Mouse (Mus musculus): ENCODE data around the gene Rps6ka4. TPM values are rescaled to one million over a fixed set of nuclear protein-coding genes. Genes with fewer than 3 reads are reported as not detected.

Gene Rps6ka4
- total RNA-seq (2021) = 10 to 100 TPM; 23.2 to 25.3 TPM
- long read RNA-seq, experiment 1, transcript Rps6ka4-201 (18 exons, 3,105 nt) = major isoform, 48 of 55 reads
- long read RNA-seq, experiment 1, partial matches to known transcripts = 1 of 55 reads
- long read RNA-seq, experiment 1, other reads (novel, unspliced or antisense) = 5 of 55 reads
- long read RNA-seq, experiment 2, transcript Rps6ka4-201 (18 exons, 3,105 nt) = major isoform, 98 of 117 reads
- long read RNA-seq, experiment 2, partial matches to known transcripts = 13 of 117 reads
- long read RNA-seq, experiment 2, other reads (novel, unspliced or antisense) = 2 of 117 reads

GRCm38 (mm10) chr19:6840475-6841291 lies at the start of gene Rps6ka4:
TSS of gene Rps6ka4 (minus strand) at chr19:6840636.
- peak; percentile 78 to 79 for DNase-seq (ENCODE audit: low spot score in 2 of 2)

GRCm38 (mm10) chr19:6877965-6878364 lies 37.5 kb upstream of the Rps6ka4 start:
- DNase-seq (ENCODE audit: low spot score in 2 of 2) = no peak

GRCm38 (mm10) chr19:6876799-6877198 lies 36.4 kb upstream of the Rps6ka4 start:
- DNase-seq (ENCODE audit: low spot score in 2 of 2) = no peak

- no peak for DNase-seq (ENCODE audit: low spot score in 2 of 2)
Observed at GRCm38 (mm10) chr19:6875834-6876233, 35.4 kb upstream of the Rps6ka4 start.

GRCm38 (mm10) chr19:6874257-6874656 lies 33.8 kb upstream of the Rps6ka4 start:
- DNase-seq (ENCODE audit: low spot score in 2 of 2) = no peak

GRCm38 (mm10) chr19:6872701-6873100 lies 32.3 kb upstream of the Rps6ka4 start:
- DNase-seq (ENCODE audit: low spot score in 2 of 2) = no peak

- no peak for DNase-seq (ENCODE audit: low spot score in 2 of 2)
Observed at GRCm38 (mm10) chr19:6871574-6872271, 31.3 kb upstream of the Rps6ka4 start.

- peak; percentile 43 to 44 for DNase-seq (ENCODE audit: low spot score in 2 of 2)
Observed at GRCm38 (mm10) chr19:6869355-6869754, 28.9 kb upstream of the Rps6ka4 start.

- no peak for DNase-seq (ENCODE audit: low spot score in 2 of 2)
Observed at GRCm38 (mm10) chr19:6861451-6861850, 21.0 kb upstream of the Rps6ka4 start.

- no peak for DNase-seq (ENCODE audit: low spot score in 2 of 2)
Observed at GRCm38 (mm10) chr19:6860706-6861105, 20.3 kb upstream of the Rps6ka4 start.

GRCm38 (mm10) chr19:6859971-6860370 lies 19.5 kb upstream of the Rps6ka4 start:
- DNase-seq (ENCODE audit: low spot score in 2 of 2) = no peak

GRCm38 (mm10) chr19:6859032-6859651 lies 18.7 kb upstream of the Rps6ka4 start:
- no peak for DNase-seq (ENCODE audit: low spot score in 2 of 2)

- no peak for DNase-seq (ENCODE audit: low spot score in 2 of 2)
Observed at GRCm38 (mm10) chr19:6858031-6858430, 17.6 kb upstream of the Rps6ka4 start, which contains the start of gene Ccdc88b. TSS of gene Ccdc88b (minus strand) at chr19:6858211.

GRCm38 (mm10) chr19:6857391-6858005 lies 17.1 kb upstream of the Rps6ka4 start:
- DNase-seq (ENCODE audit: low spot score in 2 of 2) = no peak

- DNase-seq (ENCODE audit: low spot score in 2 of 2) = no peak
Observed at GRCm38 (mm10) chr19:6857003-6857360, 16.5 kb upstream of the Rps6ka4 start.

GRCm38 (mm10) chr19:6856281-6857002 lies 16.0 kb upstream of the Rps6ka4 start:
- no peak for DNase-seq (ENCODE audit: low spot score in 2 of 2)

- peak in 1 of 2 experiments; percentile 20 for DNase-seq (ENCODE audit: low spot score in 2 of 2)
Observed at GRCm38 (mm10) chr19:6855225-6856031, 15.0 kb upstream of the Rps6ka4 start.

GRCm38 (mm10) chr19:6854658-6855057 lies 14.2 kb upstream of the Rps6ka4 start:
- DNase-seq (ENCODE audit: low spot score in 2 of 2) = no peak

- DNase-seq (ENCODE audit: low spot score in 2 of 2) = no peak
Observed at GRCm38 (mm10) chr19:6853903-6854302, 13.5 kb upstream of the Rps6ka4 start.

All from adrenal gland, adult 18-20 months (tissue).